Mouse (Mus musculus) central nervous system, embryonic 11.5 days (tissue): ENCODE measurements around the gene Amy2a4. TPM values are rescaled to one million over a fixed set of nuclear protein-coding genes. Genes with fewer than 3 reads are reported as not detected.

Source experiments
- polyA plus RNA-seq: library from polyadenylated mRNA; depleted of rRNA; stranded (reverse); fragments of >200 nt; gene quantifications from 2 replicates; pipeline ENCODE4 v1.2.3, GENCODE M21; 2012; rRNA removed

Gene Amy2a4
- not detected in 2 replicates for polyA plus RNA-seq

GRCm38 (mm10) chr3:113291349-113291748 lies at the start of gene Amy2a4:
Gene Amy2a4, minus strand, starts transcription at chr3:113291449.

GRCm38 (mm10) chr3:113323952-113324351 lies 32.7 kb upstream of the Amy2a4 start, which contains the start of gene Amy2a3:
Gene Amy2a3, minus strand, starts transcription at chr3:113324052.

GRCm38 (mm10) chr3:113258737-113259136 lies 32.5 kb downstream of the Amy2a4 start, which contains the start of gene Amy2a5:
Gene Amy2a5, minus strand, starts transcription at chr3:113258837.

Other genes starting within 250 kb of the Amy2a4 start
- 0.07 and 0.09 TPM in 2 replicates for gene Amy2a5, start 32.6 kb downstream of the Amy2a4 start, polyA plus RNA-seq
- gene Amy2a3, start 32.6 kb upstream of the Amy2a4 start, polyA plus RNA-seq: not detected in 2 replicates
- gene Amy2a2, start 65.2 kb upstream of the Amy2a4 start, polyA plus RNA-seq: not detected in 2 replicates
- gene Amy2a1, start 241.0 kb upstream of the Amy2a4 start, polyA plus RNA-seq: not detected in 2 replicates